Mouse (Mus musculus): ENCODE measurements around the gene Akt1s1.

Akt1s1 gene

GRCm38 (mm10) chr7:44824872-44825271, 23.9 kb upstream of the Akt1s1 start:
- DNase-seq (ENCODE audit: low read depth, low spot score) = peak; percentile 79

GRCm38 (mm10) chr7:44826771-44827170, 22.0 kb upstream of the Akt1s1 start:
- no peak for DNase-seq (ENCODE audit: low read depth, low spot score)

- no peak for DNase-seq (ENCODE audit: low read depth, low spot score)
Observed at GRCm38 (mm10) chr7:44828706-44829105, 20.1 kb upstream of the Akt1s1 start.

- no peak for DNase-seq (ENCODE audit: low read depth, low spot score)
Observed at GRCm38 (mm10) chr7:44832763-44833162, 16.0 kb upstream of the Akt1s1 start.

GRCm38 (mm10) chr7:44835373-44836015, 13.3 kb upstream of the Akt1s1 start:
- DNase-seq (ENCODE audit: low read depth, low spot score) = no peak

GRCm38 (mm10) chr7:44836016-44836404, 12.8 kb upstream of the Akt1s1 start:
- no peak for DNase-seq (ENCODE audit: low read depth, low spot score)

- no peak for DNase-seq (ENCODE audit: low read depth, low spot score)
Observed at GRCm38 (mm10) chr7:44836423-44837053, 12.3 kb upstream of the Akt1s1 start.

- no peak for DNase-seq (ENCODE audit: low read depth, low spot score)
Observed at GRCm38 (mm10) chr7:44838073-44838472, 10.7 kb upstream of the Akt1s1 start.

GRCm38 (mm10) chr7:44839171-44839490, 9.7 kb upstream of the Akt1s1 start:
- no peak for DNase-seq (ENCODE audit: low read depth, low spot score)

GRCm38 (mm10) chr7:44839491-44840191, 9.2 kb upstream of the Akt1s1 start:
- peak; percentile 69 for DNase-seq (ENCODE audit: low read depth, low spot score)

GRCm38 (mm10) chr7:44840426-44840825, 8.4 kb upstream of the Akt1s1 start:
- DNase-seq (ENCODE audit: low read depth, low spot score) = no peak

- DNase-seq (ENCODE audit: low read depth, low spot score) = no peak
Observed at GRCm38 (mm10) chr7:44841825-44842463, 6.8 kb upstream of the Akt1s1 start.

- DNase-seq (ENCODE audit: low read depth, low spot score) = no peak
Observed at GRCm38 (mm10) chr7:44845006-44845405, 3.8 kb upstream of the Akt1s1 start.

- no peak for DNase-seq (ENCODE audit: low read depth, low spot score)
Observed at GRCm38 (mm10) chr7:44846804-44847203, 2.0 kb upstream of the Akt1s1 start.

GRCm38 (mm10) chr7:44847772-44848171, 1.0 kb upstream of the Akt1s1 start:
- no peak for DNase-seq (ENCODE audit: low read depth, low spot score)

- DNase-seq (ENCODE audit: low read depth, low spot score) = peak; percentile 96
Observed at GRCm38 (mm10) chr7:44849416-44850111, 773 bp downstream of the Akt1s1 start.

- DNase-seq (ENCODE audit: low read depth, low spot score) = peak; percentile 75
Observed at GRCm38 (mm10) chr7:44850146-44850545, 1.4 kb downstream of the Akt1s1 start.

GRCm38 (mm10) chr7:44850789-44851624, 2.2 kb downstream of the Akt1s1 start:
- DNase-seq (ENCODE audit: low read depth, low spot score) = no peak

- DNase-seq (ENCODE audit: low read depth, low spot score) = no peak
Observed at GRCm38 (mm10) chr7:44851625-44852234, 2.9 kb downstream of the Akt1s1 start.

GRCm38 (mm10) chr7:44852259-44853027, 3.7 kb downstream of the Akt1s1 start:
- no peak for DNase-seq (ENCODE audit: low read depth, low spot score)

All from CD4-positive helper T cell, adult 2 months (primary cell).